ENCODE assay signal across 20 mouse cellular contexts in genomic region chr12:100681752-100682151, GRCm38 (mm10). TPM values are rescaled to one million over a fixed set of nuclear protein-coding genes. Genes with fewer than 3 reads are reported as not detected.
A peak's percentile ranks its signal among the peaks of the same experiment; 100 is the strongest.
DNase-seq lines count a peak whose midpoint lies in the region; ATAC-seq and TF ChIP-seq lines count a peak whose summit lies in the region.
"Had no signal": no experiment of that assay in that cellular context is flagged by ENCODE, and none has a peak within 500 bp of the region (broad histone marks: within the 10 kb centered on the region; RNA-seq: fewer than 3 reads in every experiment).

No protein-coding gene starts in this region.

- H3K27me3 ChIP-seq in G1E (ENCODE audit: insufficient read depth, low read length), result no peaks in the 10 kb centered on the region
- H3K27me3 ChIP-seq in hindbrain, embryonic 16.5 days (replicated peaks; ENCODE audit: control insufficient read depth, insufficient read depth, low read length), result no peaks in the 10 kb centered on the region
- H3K27me3 ChIP-seq: CH12.LX; embryonic facial prominence, embryonic 15.5 days; hindbrain, embryonic 15.5 days; midbrain, embryonic 15.5 days had no signal

- H3K4me1 ChIP-seq in G1E (ENCODE audit: insufficient read depth, low read depth, low read length), result peaks cover 53% of the 10 kb centered on the region
- no peaks in the 10 kb centered on the region for H3K4me1 ChIP-seq in hindbrain, embryonic 16.5 days (ENCODE audit: control insufficient read depth, insufficient read depth, low read depth, low read length)
- H3K4me1 ChIP-seq: embryonic facial prominence, embryonic 15.5 days; forebrain, embryonic 10.5 days; hindbrain, embryonic 15.5 days; midbrain, embryonic 15.5 days had no signal

- DNase-seq in G1E (ENCODE audit: low spot score), result no peak
- DNase-seq in induced T-regulatory cell, adult 2 months (ENCODE audit: low read depth), result peak; percentile 40
- peak; percentile 54 for DNase-seq in thymus, postnatal 25 days
- no peak for DNase-seq in cerebellum, postnatal 36 days
- DNase-seq in neural tube, embryonic 10.5 days (ENCODE audit: extremely low spot score, low spot score), result no peak
- DNase-seq: adrenal gland, postnatal 10 days; gastrocnemius, postnatal 14 days; kidney, adult 2 months; kidney, postnatal 36 days; lung, embryonic 14.5 days; lung, postnatal 4 days had no signal

- no peaks in the 10 kb centered on the region for H3K9me3 ChIP-seq in G1E (replicated peaks)
- H3K9me3 ChIP-seq in hindbrain, embryonic 16.5 days (ENCODE audit: control insufficient read depth, low read length), result no peaks in the 10 kb centered on the region
- H3K9me3 ChIP-seq: embryonic facial prominence, embryonic 15.5 days; forebrain, embryonic 10.5 days; hindbrain, embryonic 15.5 days; midbrain, embryonic 15.5 days had no signal

- no peak overlapping the region for H3K9ac ChIP-seq in hindbrain, embryonic 16.5 days (ENCODE audit: low read depth, low read length)
- H3K9ac ChIP-seq: embryonic facial prominence, embryonic 15.5 days; hindbrain, embryonic 15.5 days; lung, embryonic 14.5 days; midbrain, embryonic 15.5 days had no signal

- WGBS in hindbrain, embryonic 16.5 days, result 85% methylated on average over 7 of the region's 7 CpGs

- H3K36me3 ChIP-seq in G1E (replicated peaks), result peaks cover 27% of the 10 kb centered on the region
- no peaks in the 10 kb centered on the region for H3K36me3 ChIP-seq in hindbrain, embryonic 16.5 days (ENCODE audit: control insufficient read depth, insufficient read depth, low read length)
- H3K36me3 ChIP-seq: embryonic facial prominence, embryonic 15.5 days; forebrain, embryonic 10.5 days; hindbrain, embryonic 15.5 days; midbrain, embryonic 15.5 days had no signal

- peak; percentile 75 for ATAC-seq in G1E (ENCODE audit: extremely low read depth, insufficient number of reproducible peaks, low FRiP score, poor library complexity, severe bottlenecking)
- ATAC-seq in megakaryocyte-erythroid progenitor cell, adult 5-6 weeks (replicated peaks; ENCODE audit: low FRiP score, low TSS enrichment, poor library complexity, severe bottlenecking), result peak; percentile 49; the same call in 1 of the 2 replicates
- no peak for ATAC-seq in hindbrain, embryonic 16.5 days
- ATAC-seq: midbrain, embryonic 15.5 days had no signal

- no peak overlapping the region for H3K27ac ChIP-seq in hindbrain, embryonic 16.5 days (ENCODE audit: low read depth, low read length)
- H3K27ac ChIP-seq: embryonic facial prominence, embryonic 15.5 days; forebrain, embryonic 10.5 days; hindbrain, embryonic 15.5 days; midbrain, embryonic 15.5 days; stomach, postnatal 0 days had no signal

- H3K4me3 ChIP-seq in G1E (ENCODE audit: low read depth, low read length), result peak overlapping the region; percentile 43; the same call in 1 of the 2 replicates
- H3K4me3 ChIP-seq in hindbrain, embryonic 16.5 days (ENCODE audit: low read length), result no peak overlapping the region
- H3K4me3 ChIP-seq: embryonic facial prominence, embryonic 15.5 days; forebrain, embryonic 10.5 days; hindbrain, embryonic 15.5 days; midbrain, embryonic 15.5 days had no signal

- no peak for TF ChIP-seq CTCF in G1E (IDR thresholded peaks at IDR 0.05; ENCODE audit: low read depth, low read length)

- H3K4me2 ChIP-seq in hindbrain, embryonic 16.5 days (ENCODE audit: low read length), result no peak overlapping the region
- H3K4me2 ChIP-seq: embryonic facial prominence, embryonic 15.5 days; heart, embryonic 11.5 days; hindbrain, embryonic 15.5 days; lung, embryonic 14.5 days; midbrain, embryonic 15.5 days had no signal

RNA-seq across cellular contexts. Expression of gene Rps6ka5, which starts 45.0 kb away (rescaled TPM):
- total RNA-seq in G1E (2014; fragmentation: Nextera tagmentation), result 41.5 and 43.2 TPM in 2 replicates
- total RNA-seq in G1E (2017), result 52.2 TPM in 2 replicates
- 10.9 and 12.6 TPM in 2 replicates for polyA plus RNA-seq in G1E (2012)
- 11.5 and 17.8 TPM in 2 replicates for total RNA-seq in megakaryocyte-erythroid progenitor cell, adult 5-6 weeks (2014; fragmentation: Nextera tagmentation)
- 20.8 and 33.6 TPM in 2 replicates for total RNA-seq in megakaryocyte-erythroid progenitor cell, adult 5-6 weeks (2017)
- 5.7 and 6.4 TPM in 2 replicates for polyA plus RNA-seq in hindbrain, embryonic 16.5 days (2015; fragmentation: Nextera tagmentation; extraction: Ambion mirVana)

Comparison
In these comparisons a context has a peak if more than half of its experiments do, and no peak if none do; other contexts are left out.
1. DNase-seq: peak in induced T-regulatory cell, adult 2 months (single experiment) and thymus, postnatal 25 days (single experiment); none in G1E (single experiment), cerebellum, postnatal 36 days (0 of 2) and neural tube, embryonic 10.5 days (single experiment).